Mouse (Mus musculus) adrenal gland, postnatal 10 days (tissue): ENCODE measurements around the gene Usp3. TPM values are rescaled to one million over a fixed set of nuclear protein-coding genes. Genes with fewer than 3 reads are reported as not detected.

Source experiments
- DNase-seq: peaks from one replicate; pipeline ENCODE4 v3.0.0; 2021; ENCODE audit warnings: mixed read lengths
- total RNA-seq, 2 experiments: library from RNA; stranded (reverse); gene quantifications; 2 replicates each; pipeline ENCODE4 v1.2.3; 2021

The Usp3 gene
- total RNA-seq, 2 experiments from 2014 or later, result 35.3 to 48.5 TPM

DNA sequence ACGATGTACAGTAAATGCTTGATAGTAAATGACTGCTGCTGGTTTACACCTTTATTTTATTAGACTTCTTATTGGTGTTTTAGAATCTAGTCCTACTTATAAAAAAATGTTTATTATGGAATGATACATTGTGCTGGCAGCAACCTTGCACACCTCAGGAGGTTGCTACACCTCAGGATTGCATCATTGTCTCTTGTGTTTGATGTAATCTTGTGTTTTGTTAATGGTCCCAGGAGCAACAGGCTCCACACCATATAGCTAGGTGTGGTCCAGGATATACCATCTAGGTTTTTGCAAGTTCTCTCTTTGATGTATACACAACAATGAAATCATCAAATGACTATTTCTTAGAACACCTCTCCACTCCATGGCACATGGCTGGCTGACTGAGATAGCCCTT, 11.0 kb upstream of the Usp3 start:
- no peak for DNase-seq

DNA sequence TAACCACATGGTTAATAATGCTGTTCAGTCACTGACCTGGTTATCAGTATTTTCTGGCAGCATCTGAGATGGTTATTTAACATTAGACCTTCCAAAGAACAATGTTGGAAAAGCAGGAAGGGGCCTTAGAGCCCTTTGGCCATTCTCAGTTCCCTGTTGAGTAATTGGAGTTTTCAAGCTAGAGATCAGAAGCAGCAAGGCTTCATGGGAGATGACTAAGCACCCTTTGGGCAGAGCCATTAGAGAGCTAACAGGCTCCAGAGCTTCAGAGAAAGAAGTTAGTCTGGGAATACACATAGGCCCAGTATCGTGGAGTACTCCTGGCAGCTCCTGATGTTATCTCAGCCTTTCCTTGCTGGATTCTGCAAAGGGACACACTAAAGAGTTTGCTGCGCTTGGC, 8.1 kb upstream of the Usp3 start:
- no peak for DNase-seq

DNA sequence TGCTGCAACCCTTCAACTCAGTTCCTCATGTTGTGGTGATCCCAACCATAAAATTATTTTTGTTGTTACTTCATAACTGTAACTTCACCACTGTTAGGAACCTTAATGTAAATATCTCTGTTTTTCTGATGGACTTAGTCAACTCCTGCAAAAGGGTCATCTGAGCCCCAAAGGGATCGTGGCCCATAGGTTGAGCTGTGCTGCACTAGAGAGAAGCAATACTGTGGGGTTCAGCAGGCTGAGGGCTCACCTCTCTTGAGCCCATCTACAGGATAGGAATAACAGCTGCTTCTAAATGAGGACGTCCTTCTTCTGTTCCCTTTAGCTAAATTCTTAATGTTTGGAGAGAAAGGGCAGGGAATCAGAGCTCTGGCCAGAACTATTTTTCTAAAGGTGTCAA, 7.6 kb upstream of the Usp3 start:
- no peak for DNase-seq

DNA sequence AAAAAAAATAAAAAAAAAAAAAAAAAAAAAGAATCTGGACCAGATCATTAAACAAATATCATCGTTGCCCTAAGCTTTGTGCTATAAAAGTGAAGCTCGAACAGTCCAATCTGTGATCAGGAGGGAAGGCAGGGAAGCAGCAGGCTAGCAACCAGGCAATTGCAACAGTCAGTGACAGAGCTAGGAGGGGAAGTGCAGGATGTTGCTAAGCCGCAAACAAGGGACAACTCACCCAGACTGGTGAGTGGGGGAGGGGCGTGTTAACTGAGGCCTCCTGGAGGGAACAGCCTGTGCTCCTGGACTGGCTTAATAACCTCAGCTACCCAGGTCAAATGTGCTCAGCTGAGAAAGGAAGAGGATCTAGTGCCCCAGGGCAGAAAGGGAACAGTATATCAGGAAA, 6.6 kb upstream of the Usp3 start:
- peak; percentile 49 for DNase-seq

- no peak for DNase-seq
These were observed 5.7 kb upstream of the Usp3 start for GRCm38 (mm10) chr9:66598636-66599035.

- no peak for DNase-seq
These were observed 4.7 kb upstream of the Usp3 start for GRCm38 (mm10) chr9:66597480-66598215.

GRCm38 (mm10) chr9:66597076-66597475, 4.1 kb upstream of the Usp3 start:
- no peak for DNase-seq

DNA sequence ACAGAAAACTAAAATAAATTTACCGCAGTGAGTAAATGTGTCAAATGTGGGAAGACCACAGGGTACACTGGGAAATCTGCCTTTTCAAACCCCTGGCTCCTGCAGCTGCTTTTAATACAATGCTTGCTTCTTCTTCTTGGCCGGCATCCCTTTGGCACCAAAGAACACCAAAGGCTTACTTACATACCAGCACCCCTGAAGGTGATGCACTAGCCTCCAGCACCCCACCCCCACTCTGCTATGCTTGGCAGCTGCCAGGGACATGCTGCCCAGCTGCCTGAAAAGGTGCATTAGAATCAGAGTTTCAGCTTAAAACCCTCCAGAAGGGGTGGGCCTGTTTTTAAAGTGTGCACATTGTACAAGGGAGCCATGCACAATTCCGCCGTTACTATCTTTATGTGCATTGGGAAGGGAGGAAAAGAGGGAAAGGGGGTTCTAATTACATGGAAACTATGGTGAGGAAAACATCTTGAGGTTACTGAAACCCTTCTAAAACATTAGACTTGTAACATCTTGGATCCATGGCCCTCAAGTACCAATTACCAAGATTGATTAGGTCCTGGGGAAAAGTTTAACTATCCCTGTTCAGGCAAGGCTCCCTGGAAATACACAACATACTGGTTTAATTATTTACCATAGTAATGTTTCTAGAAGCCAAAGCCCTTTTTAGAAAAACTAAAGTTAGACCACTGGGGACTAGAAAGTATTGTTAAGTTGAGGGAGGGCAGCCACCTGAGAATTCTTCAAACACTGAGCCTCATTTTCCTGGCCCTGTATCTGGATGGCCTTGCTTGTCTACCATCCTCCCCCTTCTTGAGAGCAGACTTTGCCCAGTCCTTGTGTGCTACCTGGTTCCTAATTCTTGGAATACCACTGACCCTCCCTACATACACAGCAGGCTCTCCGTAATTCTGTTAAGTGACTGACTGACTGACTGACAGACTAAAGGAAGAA, 3.1 kb upstream of the Usp3 start:
- DNase-seq, result no peak

DNA sequence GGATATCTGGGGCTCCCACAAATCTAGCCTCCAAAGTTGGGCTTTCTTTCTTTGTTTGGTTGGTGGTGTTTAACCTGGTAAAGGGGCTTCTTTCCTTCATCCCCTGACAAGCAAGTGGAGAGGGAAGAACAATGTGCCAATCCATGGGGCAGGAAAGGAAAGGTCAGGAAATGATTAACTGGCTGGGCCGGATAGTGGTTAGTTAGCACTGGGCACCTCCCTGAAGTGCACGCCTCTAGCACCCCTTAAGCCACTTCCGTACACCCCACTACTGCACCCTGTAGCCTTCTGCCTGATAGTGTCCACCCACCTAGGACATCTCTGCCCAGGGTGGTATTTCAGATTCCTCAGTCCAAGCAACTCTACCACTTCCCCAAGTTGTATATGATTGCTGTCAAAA, 1.1 kb upstream of the Usp3 start:
- DNase-seq, result no peak

- DNase-seq, result no peak
These were observed 649 bp upstream of the Usp3 start for GRCm38 (mm10) chr9:66593613-66593969.

GRCm38 (mm10) chr9:66591851-66592645, 894 bp downstream of the Usp3 start:
- DNase-seq, result peak; percentile 60

DNA sequence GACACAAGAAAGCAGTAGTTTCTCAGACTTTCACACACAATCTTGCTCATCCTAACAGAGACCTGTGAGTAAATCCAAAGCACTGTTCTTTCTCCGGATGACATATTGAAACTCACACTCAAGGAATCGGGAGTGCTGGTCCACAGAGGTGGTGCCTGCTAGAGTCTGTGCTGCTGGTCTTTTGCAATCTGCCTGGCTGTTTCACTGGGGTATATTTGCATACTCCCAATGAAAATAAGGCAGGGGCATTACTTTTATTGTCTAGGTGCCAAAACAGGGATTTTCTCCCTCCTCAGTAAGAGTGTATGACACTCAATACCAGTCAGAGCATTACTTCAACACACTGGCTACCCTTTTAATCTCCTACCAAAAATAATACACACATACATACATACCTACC, 2.9 kb downstream of the Usp3 start:
- no peak for DNase-seq

- no peak for DNase-seq
These were observed 5.9 kb downstream of the Usp3 start for GRCm38 (mm10) chr9:66587016-66587415.

GRCm38 (mm10) chr9:66586533-66586932, 6.4 kb downstream of the Usp3 start:
- no peak for DNase-seq

DNA sequence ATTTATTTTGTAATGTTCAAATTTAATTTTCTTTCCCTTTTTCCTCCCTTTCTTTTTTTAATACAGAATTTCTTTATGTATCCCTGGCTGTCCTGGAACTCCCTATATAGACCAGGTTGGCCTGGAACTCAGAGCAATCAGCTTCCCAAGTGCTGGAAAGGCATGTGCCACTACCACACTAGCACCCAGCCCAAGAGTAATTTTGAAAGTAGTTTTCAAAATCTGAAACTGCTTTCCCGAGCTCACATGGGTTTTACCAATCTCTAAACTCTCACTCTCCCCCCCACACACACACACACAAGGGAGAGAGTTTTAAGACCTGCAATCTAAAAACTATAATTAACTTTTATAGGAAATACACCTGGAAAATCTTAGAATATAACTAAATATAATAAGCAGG, 7.8 kb downstream of the Usp3 start:
- no peak for DNase-seq

DNA sequence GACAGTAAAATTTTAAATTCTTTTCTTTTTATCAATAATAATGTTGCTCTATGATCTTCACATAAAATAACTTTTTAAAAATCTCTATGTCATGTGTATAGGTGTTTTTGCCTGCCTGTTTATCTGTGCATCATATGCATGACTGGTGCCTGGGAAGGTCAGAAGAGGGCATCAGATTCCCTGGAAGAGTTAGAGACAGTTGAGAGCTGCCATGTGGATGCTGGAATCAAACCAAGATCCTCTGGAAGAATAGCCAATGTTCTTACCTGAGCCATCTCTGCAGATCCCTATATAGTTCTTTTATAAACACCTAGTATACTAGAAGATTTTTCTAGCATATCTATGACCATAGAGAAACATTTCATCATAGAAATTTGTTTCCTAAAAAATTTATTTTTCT, 8.8 kb downstream of the Usp3 start:
- DNase-seq, result no peak

DNA sequence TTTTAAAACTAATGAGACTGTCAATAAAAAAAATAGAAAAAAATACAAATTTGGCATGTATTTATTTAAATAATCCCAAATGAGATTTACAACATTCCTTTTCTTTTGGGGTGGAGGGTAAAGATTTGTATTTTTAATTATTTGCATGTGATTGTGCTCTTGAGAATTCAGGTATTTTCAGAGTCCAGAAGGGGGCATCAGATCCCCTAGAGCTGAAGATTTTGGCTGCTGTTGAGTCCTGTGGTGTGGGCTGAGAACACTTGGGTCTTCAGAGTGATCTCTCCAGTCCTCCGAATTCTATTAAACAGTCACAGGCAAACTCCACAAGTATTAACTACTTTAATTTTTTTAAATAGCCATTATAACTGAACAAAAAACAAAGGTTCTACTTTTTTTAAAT, 9.7 kb downstream of the Usp3 start:
- no peak for DNase-seq

- no peak for DNase-seq
These were observed 11.2 kb downstream of the Usp3 start for GRCm38 (mm10) chr9:66581694-66582093.

DNA sequence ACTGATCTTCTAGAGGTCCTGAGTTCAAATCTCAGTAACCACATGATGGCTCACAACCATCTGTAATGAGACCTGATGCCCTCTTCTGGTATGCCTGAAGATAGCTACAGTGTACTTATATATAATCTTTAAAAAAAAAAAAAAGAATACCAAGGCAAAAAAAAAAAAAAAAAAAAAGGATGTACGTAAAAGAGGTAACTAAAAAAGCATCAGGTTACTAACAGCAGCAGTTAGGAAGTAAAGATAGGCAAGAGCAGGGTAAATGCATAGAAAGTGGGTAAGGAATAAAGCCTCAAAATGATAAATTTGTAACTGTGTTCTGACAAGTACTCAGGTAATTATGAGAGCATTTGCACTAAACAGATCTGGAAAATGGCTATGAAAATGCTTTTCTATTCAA, 12.2 kb downstream of the Usp3 start:
- DNase-seq, result no peak

DNA sequence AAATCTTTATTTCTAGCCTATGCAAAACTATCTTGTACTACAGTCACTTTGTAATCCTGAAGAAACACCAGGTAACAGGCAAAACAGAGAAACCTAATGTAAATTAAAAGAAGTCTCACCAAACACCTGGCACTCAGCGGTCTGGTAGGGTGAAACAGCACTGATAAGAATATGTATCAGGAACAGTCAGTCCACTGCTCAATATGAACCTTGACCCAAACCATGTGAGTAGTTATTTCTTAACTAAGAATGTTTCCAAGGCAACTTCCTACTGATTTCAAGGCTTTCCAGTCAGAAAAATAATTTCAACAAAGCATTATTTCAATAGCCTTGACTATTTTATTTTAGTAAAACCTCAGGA, 17.1 kb downstream of the Usp3 start:
- DNase-seq, result no peak

GRCm38 (mm10) chr9:66575041-66575877, 17.7 kb downstream of the Usp3 start:
- DNase-seq, result no peak
